Mouse (Mus musculus) lung, postnatal 36 days (tissue): Measurements from ENCODE around the gene Cdc14b.
"Not testable (repeated sequence)": the region's sequence is repeated elsewhere in the genome, so short reads cannot be mapped to it uniquely, and the experiment has no call there.

Experiments used
- DNase-seq: peaks from one replicate; pipeline ENCODE4 v3.0.0; 2022; ENCODE audit warnings: mixed read lengths

The Cdc14b gene

GRCm38 (mm10) chr13:64273891-64274844 is 922 bp downstream of the Cdc14b start:
- no peak for DNase-seq

- no peak for DNase-seq
Measured at GRCm38 (mm10) chr13:64273352-64273751, 1.7 kb downstream of the Cdc14b start.

- no peak for DNase-seq
Measured at GRCm38 (mm10) chr13:64268384-64268783, 6.7 kb downstream of the Cdc14b start.

- DNase-seq: no peak
Measured at GRCm38 (mm10) chr13:64267151-64267550, 7.9 kb downstream of the Cdc14b start.

- no peak for DNase-seq
Measured at GRCm38 (mm10) chr13:64264586-64264985, 10.5 kb downstream of the Cdc14b start.

GRCm38 (mm10) chr13:64259903-64260302 is 15.2 kb downstream of the Cdc14b start:
- DNase-seq: no peak

- DNase-seq: no peak
Measured at GRCm38 (mm10) chr13:64258516-64258821, 16.6 kb downstream of the Cdc14b start.

- no peak for DNase-seq
Measured at GRCm38 (mm10) chr13:64257814-64258515, 17.1 kb downstream of the Cdc14b start.

GRCm38 (mm10) chr13:64257010-64257813 is 17.9 kb downstream of the Cdc14b start:
- DNase-seq: peak; percentile 48

GRCm38 (mm10) chr13:64254185-64254584 is 20.9 kb downstream of the Cdc14b start:
- not testable (repeated sequence) for DNase-seq

GRCm38 (mm10) chr13:64253697-64254096 is 21.4 kb downstream of the Cdc14b start:
- DNase-seq: no peak

GRCm38 (mm10) chr13:64252147-64252546 is 22.9 kb downstream of the Cdc14b start:
- DNase-seq: peak; percentile 60

GRCm38 (mm10) chr13:64250363-64250762 is 24.7 kb downstream of the Cdc14b start:
- peak; percentile 70 for DNase-seq

- DNase-seq: peak; percentile 95
Measured at GRCm38 (mm10) chr13:64248775-64249524, 26.1 kb downstream of the Cdc14b start.

- peak; percentile 86 for DNase-seq
Measured at GRCm38 (mm10) chr13:64248161-64248774, 26.8 kb downstream of the Cdc14b start.

- no peak for DNase-seq
Measured at GRCm38 (mm10) chr13:64246106-64246505, 29.0 kb downstream of the Cdc14b start.

GRCm38 (mm10) chr13:64244685-64245261 is 30.3 kb downstream of the Cdc14b start:
- no peak for DNase-seq

- no peak for DNase-seq
Measured at GRCm38 (mm10) chr13:64242721-64243120, 32.4 kb downstream of the Cdc14b start.

GRCm38 (mm10) chr13:64240626-64241025 is 34.5 kb downstream of the Cdc14b start:
- no peak for DNase-seq

GRCm38 (mm10) chr13:64237681-64238157 is 37.4 kb downstream of the Cdc14b start:
- no peak for DNase-seq

GRCm38 (mm10) chr13:64237000-64237680 is 38.0 kb downstream of the Cdc14b start:
- no peak for DNase-seq
